Mouse (Mus musculus) neural tube, embryonic 14.5 days (tissue): Measurements from ENCODE around the gene Ppil1. TPM values are rescaled to one million over a fixed set of nuclear protein-coding genes. Genes with fewer than 3 reads are reported as not detected.

ENCODE experiments used
- ATAC-seq: fragments of 200-750 bp; cut with Nextera tagmentation; 2 replicates; pipeline ENCODE4 v1.8.0; 2017; ENCODE audit warnings: low read depth, mild to moderate bottlenecking, moderate TSS enrichment, moderate library complexity
- H3K27ac ChIP-seq: fragments of 300-500 bp; sonication (generic); 2 replicates; pipeline ENCODE4 v1.5.1; 2014; ENCODE audit warnings: low read depth, mild to moderate bottlenecking, control low read depth, low read length, moderate library complexity, mixed read lengths
- H3K27me3 ChIP-seq: fragments of 300-500 bp; sonication (generic); 2 replicates; pipeline ENCODE4 v1.6.1; 2014; ENCODE audit warnings: low read length; ENCODE audit not compliant: control insufficient read depth, insufficient read depth
- H3K36me3 ChIP-seq: fragments of 300-500 bp; sonication (generic); 2 replicates; pipeline ENCODE4 v1.6.1; 2014; ENCODE audit warnings: low read length, mixed read lengths; ENCODE audit not compliant: control insufficient read depth, insufficient read depth
- H3K4me1 ChIP-seq: fragments of 300-500 bp; sonication (generic); 2 replicates; pipeline ENCODE4 v1.6.1; 2014; ENCODE audit warnings: low read length; ENCODE audit not compliant: control insufficient read depth, insufficient read depth
- H3K4me2 ChIP-seq: fragments of 300-500 bp; sonication (generic); 2 replicates; pipeline ENCODE4 v1.6.1; 2014; ENCODE audit warnings: mild to moderate bottlenecking, low read depth, low read length, control low read depth
- H3K4me3 ChIP-seq: fragments of 300-500 bp; sonication (generic); 2 replicates; pipeline ENCODE4 v1.5.1; 2014; ENCODE audit warnings: low read depth, low read length, control low read depth, mixed read lengths
- H3K9ac ChIP-seq: fragments of 300-500 bp; sonication (generic); replicated peaks from 2 replicates; pipeline ENCODE4 v1.6.1; 2014; ENCODE audit warnings: low read depth, mild to moderate bottlenecking, control low read depth, low read length, mixed read lengths
- H3K9me3 ChIP-seq: fragments of 300-500 bp; sonication (generic); 2 replicates; pipeline ENCODE4 v1.6.1; 2016; ENCODE audit warnings: low read length; ENCODE audit not compliant: control insufficient read depth
- WGBS: fragments of 180-500 bp; shearing (Covaris S2); extraction: QIAGEN DNeasy Blood & Tissue Kit; methylation state at CpG from one replicate; pipeline ENCODE4 v1.1.7; 2014; 5-methylcytosine and 5-hydroxymethylcytosine counted together
- polyA plus RNA-seq: library from polyadenylated mRNA; unstranded; fragments of >200 nt; fragmentation: Nextera tagmentation; extraction: Ambion mirVana; gene quantifications from 2 replicates; pipeline ENCODE4 v1.2.1, GENCODE M21; 2014

Gene Ppil1
- polyA plus RNA-seq, 1 experiment from 2014 or later: 96.4 TPM

- Histone ChIP-seq H3K27ac (no peak overlapping the region), H3K4me3 (no peak overlapping the region), H3K36me3 (no peaks in the 10 kb centered on the region), H3K9ac (no peak overlapping the region), H3K27me3 (no peaks in the 10 kb centered on the region), H3K4me1 (peaks cover 30% of the 10 kb centered on the region), H3K4me2 (no peak overlapping the region), H3K9me3 (no peaks in the 10 kb centered on the region)
- no peak for ATAC-seq
- 56% methylated on average over 7 of the region's 7 CpGs for WGBS
Measured at GRCm38 (mm10) chr17:29211836-29212235, 52.1 kb downstream of the Ppil1 start.

GRCm38 (mm10) chr17:29210037-29210436, 53.9 kb downstream of the Ppil1 start:
- 98% methylated on average over 3 of the region's 3 CpGs for WGBS
- H3K4me1 ChIP-seq: peaks cover 21% of the 10 kb centered on the region
- H3K9ac ChIP-seq: no peak overlapping the region
- ATAC-seq: no peak
- H3K27me3 ChIP-seq: no peaks in the 10 kb centered on the region
- H3K9me3 ChIP-seq: no peaks in the 10 kb centered on the region
- H3K4me2 ChIP-seq: no peak overlapping the region
- no peaks in the 10 kb centered on the region for H3K36me3 ChIP-seq
- no peak overlapping the region for H3K27ac ChIP-seq
- H3K4me3 ChIP-seq: no peak overlapping the region

- no peaks in the 10 kb centered on the region for H3K27me3 ChIP-seq
- no peak for ATAC-seq
- no peak overlapping the region for H3K4me2 ChIP-seq
- 80% methylated on average over 7 of the region's 7 CpGs for WGBS
- H3K27ac ChIP-seq: no peak overlapping the region
- no peak overlapping the region for H3K9ac ChIP-seq
- H3K9me3 ChIP-seq: no peaks in the 10 kb centered on the region
- H3K36me3 ChIP-seq: no peaks in the 10 kb centered on the region
- H3K4me3 ChIP-seq: no peak overlapping the region
- no peaks in the 10 kb centered on the region for H3K4me1 ChIP-seq
Measured at GRCm38 (mm10) chr17:29206052-29206451, 57.9 kb downstream of the Ppil1 start.

- Histone ChIP-seq H3K27me3 (no peaks in the 10 kb centered on the region), H3K9me3 (no peaks in the 10 kb centered on the region), H3K4me2 (no peak overlapping the region), H3K36me3 (no peaks in the 10 kb centered on the region), H3K9ac (no peak overlapping the region), H3K27ac (no peak overlapping the region), H3K4me1 (no peaks in the 10 kb centered on the region), H3K4me3 (no peak overlapping the region)
- 89% methylated on average over 6 of the region's 6 CpGs for WGBS
- ATAC-seq: no peak
Measured at GRCm38 (mm10) chr17:29202604-29203003, 61.4 kb downstream of the Ppil1 start.

Other genes starting within 250 kb of the Ppil1 start
- gene Srsf3, start 231.6 kb downstream of the Ppil1 start, polyA plus RNA-seq: 423 and 489 TPM in 2 replicates
- gene Cdkn1a, start 173.2 kb downstream of the Ppil1 start, polyA plus RNA-seq: 59.8 and 81.1 TPM in 2 replicates
- not detected in 2 replicates for gene Rab44, start 150.0 kb downstream of the Ppil1 start, polyA plus RNA-seq
- 38.7 and 64.1 TPM in 2 replicates for gene Cpne5, start 26.0 kb downstream of the Ppil1 start, polyA plus RNA-seq
- gene BC004004, start 4.6 kb upstream of the Ppil1 start, polyA plus RNA-seq: 126 and 133 TPM in 2 replicates
- 0.75 and 0.92 TPM in 2 replicates for gene Pi16, start 53.5 kb upstream of the Ppil1 start, polyA plus RNA-seq
- 517 and 551 TPM in 2 replicates for gene Mtch1, start 83.7 kb upstream of the Ppil1 start, polyA plus RNA-seq
- gene Fgd2, start 96.7 kb upstream of the Ppil1 start, polyA plus RNA-seq: 3.7 and 3.8 TPM in 2 replicates
- 7.6 TPM in 2 replicates for gene Pim1, start 226.6 kb upstream of the Ppil1 start, polyA plus RNA-seq